Mouse (Mus musculus) frontal cortex, postnatal 25 days (tissue): ENCODE measurements around the gene Lhx1.

ENCODE experiments used
- DNase-seq, 2 experiments: peaks; one replicate each; pipeline ENCODE4 v3.0.0; 2022; ENCODE audit warnings: low spot score in 2 of 2

Lhx1 gene

GRCm38 (mm10) chr11:84525421-84526274, at the start of gene Lhx1:
Gene Lhx1, minus strand, starts transcription at chr11:84525535.
- no peak for DNase-seq

GRCm38 (mm10) chr11:84574834-84575233, 49.5 kb upstream of the Lhx1 start:
- DNase-seq, result no peak

GRCm38 (mm10) chr11:84573637-84574036, 48.3 kb upstream of the Lhx1 start:
- no peak for DNase-seq

GRCm38 (mm10) chr11:84570812-84571211, 45.5 kb upstream of the Lhx1 start:
- DNase-seq, result no peak

- no peak for DNase-seq
Measured at GRCm38 (mm10) chr11:84570392-84570791, 45.1 kb upstream of the Lhx1 start.

- DNase-seq, result no peak
Measured at GRCm38 (mm10) chr11:84569052-84569751, 43.9 kb upstream of the Lhx1 start.

- no peak for DNase-seq
Measured at GRCm38 (mm10) chr11:84568482-84568881, 43.1 kb upstream of the Lhx1 start.

GRCm38 (mm10) chr11:84566691-84567090, 41.4 kb upstream of the Lhx1 start:
- DNase-seq, result no peak

GRCm38 (mm10) chr11:84565224-84565623, 39.9 kb upstream of the Lhx1 start:
- no peak for DNase-seq

- DNase-seq, result no peak
Measured at GRCm38 (mm10) chr11:84563360-84563759, 38.0 kb upstream of the Lhx1 start.

GRCm38 (mm10) chr11:84562758-84563347, 37.5 kb upstream of the Lhx1 start:
- DNase-seq, result no peak

- DNase-seq, result no peak
Measured at GRCm38 (mm10) chr11:84561546-84561945, 36.2 kb upstream of the Lhx1 start.

GRCm38 (mm10) chr11:84553821-84554450, 28.6 kb upstream of the Lhx1 start:
- DNase-seq, result no peak

GRCm38 (mm10) chr11:84551296-84551695, 26.0 kb upstream of the Lhx1 start:
- no peak for DNase-seq

GRCm38 (mm10) chr11:84549258-84549791, 24.0 kb upstream of the Lhx1 start:
- DNase-seq, result no peak

- DNase-seq, result no peak
Measured at GRCm38 (mm10) chr11:84548293-84548692, 23.0 kb upstream of the Lhx1 start.

GRCm38 (mm10) chr11:84539981-84540380, 14.6 kb upstream of the Lhx1 start:
- DNase-seq, result no peak

GRCm38 (mm10) chr11:84529797-84530703, 4.7 kb upstream of the Lhx1 start:
- no peak for DNase-seq

- DNase-seq, result no peak
Measured at GRCm38 (mm10) chr11:84529143-84529755, 3.9 kb upstream of the Lhx1 start.
